Mouse (Mus musculus): Measurements from ENCODE around the gene Wfdc15a. TPM values are rescaled to one million over a fixed set of nuclear protein-coding genes. Genes with fewer than 3 reads are reported as not detected.

Gene Wfdc15a
- total RNA-seq, 2 experiments from 2014 or later = not detected

Other genes starting within 250 kb of the Wfdc15a start
- 100 to 1,000 TPM; 510 to 522 TPM for gene Ywhab, start 205.2 kb downstream of the Wfdc15a start, total RNA-seq (2021)
- gene Pabpc1l, start 174.7 kb downstream of the Wfdc15a start, total RNA-seq (2021) = 1 to 10 TPM in 1 of 2 experiments, under 1 TPM in 1; 0.72 to 1.0 TPM
- 10 to 100 TPM; 32.2 to 35.6 TPM for gene Stk4, start 129.8 kb downstream of the Wfdc15a start, total RNA-seq (2021)
- 10 to 100 TPM; 40.8 to 43.6 TPM for gene Tomm34, start 129.0 kb downstream of the Wfdc15a start, total RNA-seq (2021)
- 10 to 100 TPM; 10.9 to 11.2 TPM for gene Kcns1, start 29.0 kb downstream of the Wfdc15a start, total RNA-seq (2021)
- gene Wfdc5, start 17.4 kb downstream of the Wfdc15a start, total RNA-seq (2021) = not detected
- gene Wfdc12, start 9.5 kb downstream of the Wfdc15a start, total RNA-seq (2021) = not detected
- gene Wfdc15b, start 21.5 kb upstream of the Wfdc15a start, total RNA-seq (2021) = not detected
- gene Svs2, start 38.3 kb upstream of the Wfdc15a start, total RNA-seq (2021) = not detected
- not detected for gene Svs3b, start 56.5 kb upstream of the Wfdc15a start, total RNA-seq (2021)
- not detected for gene Svs4, start 78.3 kb upstream of the Wfdc15a start, total RNA-seq (2021)
- gene Svs3a, start 89.1 kb upstream of the Wfdc15a start, total RNA-seq (2021) = not detected
- not detected for gene Svs6, start 116.6 kb upstream of the Wfdc15a start, total RNA-seq (2021)
- gene Svs5, start 132.6 kb upstream of the Wfdc15a start, total RNA-seq (2021) = not detected
- gene Slpi, start 189.0 kb upstream of the Wfdc15a start, total RNA-seq (2021) = not detected
- gene Rbpjl, start 203.0 kb upstream of the Wfdc15a start, total RNA-seq (2021) = under 1 TPM; 0.32 to 0.42 TPM
- gene Matn4, start 205.0 kb upstream of the Wfdc15a start, total RNA-seq (2021) = 10 to 100 TPM; 13.4 to 15.0 TPM
- gene Sdc4, start 243.8 kb upstream of the Wfdc15a start, total RNA-seq (2021) = 10 to 100 TPM; 60.0 to 79.0 TPM